Mouse (Mus musculus): ENCODE results near the gene Tnr. TPM values are rescaled to one million over a fixed set of nuclear protein-coding genes. Genes with fewer than 3 reads are reported as not detected.

The Tnr gene
- total and polyA plus RNA-seq, 3 experiments = 0.01 TPM; not detected in 2

GRCm38 (mm10) chr1:159729270-159729669 is 205.7 kb downstream of the Tnr start:
- Histone ChIP-seq H3K27ac (ENCODE audit: control insufficient read depth, low read depth, low read length) (no peak overlapping the region), H3K36me3 (ENCODE audit: control insufficient read depth in 1 of 2, insufficient read depth in 2 of 2, low read length in 2 of 2) (no peaks in the 10 kb centered on the region), H3K4me1 (ENCODE audit: control insufficient read depth in 1 of 2, insufficient read depth in 2 of 2, low read length in 2 of 2) (no peaks in the 10 kb centered on the region), H3K9ac (ENCODE audit: control insufficient read depth, low read depth, low read length, poor library complexity, severe bottlenecking) (no peak overlapping the region), H3K9me3 (replicated peaks; ENCODE audit: insufficient read depth, low read length) (no peaks in the 10 kb centered on the region), H3K79me2 (ENCODE audit: control insufficient read depth, insufficient read depth, low read length, poor library complexity) (no peaks in the 10 kb centered on the region), H3K27me3 (ENCODE audit: control insufficient read depth in 1 of 2, insufficient read depth in 2 of 2, low read length in 2 of 2) (no peaks in the 10 kb centered on the region), H3K4me3 (ENCODE audit: control insufficient read depth in 1 of 2, insufficient read depth in 1 of 2, low read depth in 2 of 2, low read length in 2 of 2) (no peak overlapping the region)
- TF ChIP-seq BHLHE40 (IDR thresholded peaks at IDR 0.05; ENCODE audit: borderline replicate concordance, low read depth, low read length) = no peak
- no peak for TF ChIP-seq USF2 (IDR thresholded peaks at IDR 0.05; ENCODE audit: borderline replicate concordance in 1 of 2, insufficient read depth in 1 of 2, low read depth in 1 of 2, low read length in 2 of 2)
- TF ChIP-seq E2F4 (IDR thresholded peaks at IDR 0.05; ENCODE audit: borderline replicate concordance, low read depth, low read length) = no peak
- no peak for TF ChIP-seq USF1 (IDR thresholded peaks at IDR 0.05; ENCODE audit: low read depth, low read length)
- no peak for TF ChIP-seq MEF2A (IDR thresholded peaks at IDR 0.05; ENCODE audit: extremely low read depth, insufficient replicate concordance, low read depth, low read length, poor library complexity, severe bottlenecking)
- no peak for TF ChIP-seq CTCF (IDR thresholded peaks at IDR 0.05 in 2 of 3, conservative IDR thresholded peaks at IDR 0.05 in 1 of 3; ENCODE audit: control insufficient read depth in 1 of 3, insufficient read depth in 1 of 3, low read depth in 2 of 3, low read length in 3 of 3, poor library complexity in 1 of 3, severe bottlenecking in 1 of 3)
- TF ChIP-seq HCFC1 (IDR thresholded peaks at IDR 0.05; ENCODE audit: low read depth, low read length) = no peak
- TF ChIP-seq CHD2 (IDR thresholded peaks at IDR 0.05; ENCODE audit: low read length) = no peak
- TF ChIP-seq ZMIZ1 (IDR thresholded peaks at IDR 0.05; ENCODE audit: low read depth, low read length) = no peak
- no peak for TF ChIP-seq POLR2AphosphoS5 (IDR thresholded peaks at IDR 0.05; ENCODE audit: borderline replicate concordance, low read depth, low read length)
- TF ChIP-seq ETS1 (IDR thresholded peaks at IDR 0.05; ENCODE audit: low read depth, low read length) = no peak
- TF ChIP-seq POLR2AphosphoS2 (IDR thresholded peaks at IDR 0.05; ENCODE audit: low read length) = no peak
- no peak for TF ChIP-seq GATA1 (IDR thresholded peaks at IDR 0.05; ENCODE audit: low read depth, low read length)
- TF ChIP-seq MAX (IDR thresholded peaks at IDR 0.05; ENCODE audit: low read length) = no peak
- no peak for TF ChIP-seq JUND (IDR thresholded peaks at IDR 0.05; ENCODE audit: low read depth, low read length)
- TF ChIP-seq NELFE (IDR thresholded peaks at IDR 0.05; ENCODE audit: low read depth, low read length) = no peak
- DNase-seq (ENCODE audit: low read depth, low spot score) = no peak

DNA sequence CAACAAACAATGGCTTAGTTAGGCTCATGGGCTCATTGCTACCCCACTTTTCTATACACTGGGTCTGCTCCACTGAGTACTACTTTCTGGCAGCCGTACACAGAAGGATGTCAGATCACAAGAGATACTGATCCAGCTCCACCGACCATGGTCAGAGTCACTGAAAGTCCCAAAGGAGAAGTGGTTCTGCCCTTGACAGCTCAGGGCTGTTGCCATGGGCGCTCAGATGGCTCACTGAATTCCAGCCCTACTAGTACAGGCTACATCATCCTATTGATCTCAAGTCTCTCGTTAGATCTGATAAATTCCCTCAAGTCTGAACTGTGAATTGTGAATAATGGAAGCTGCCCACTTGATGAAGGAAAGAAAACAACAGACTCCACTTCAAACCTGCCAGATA is 207.3 kb downstream of the Tnr start:
- no peak for DNase-seq (ENCODE audit: low read depth, low spot score)
- Histone ChIP-seq H3K4me1 (ENCODE audit: control insufficient read depth in 1 of 2, insufficient read depth in 2 of 2, low read length in 2 of 2) (no peaks in the 10 kb centered on the region), H3K27ac (ENCODE audit: control insufficient read depth, low read depth, low read length) (no peak overlapping the region), H3K36me3 (ENCODE audit: control insufficient read depth in 1 of 2, insufficient read depth in 2 of 2, low read length in 2 of 2) (no peaks in the 10 kb centered on the region), H3K9ac (ENCODE audit: control insufficient read depth, low read depth, low read length, poor library complexity, severe bottlenecking) (no peak overlapping the region), H3K4me3 (ENCODE audit: control insufficient read depth in 1 of 2, insufficient read depth in 1 of 2, low read depth in 2 of 2, low read length in 2 of 2) (no peak overlapping the region), H3K27me3 (ENCODE audit: control insufficient read depth in 1 of 2, insufficient read depth in 2 of 2, low read length in 2 of 2) (no peaks in the 10 kb centered on the region), H3K79me2 (ENCODE audit: control insufficient read depth, insufficient read depth, low read length, poor library complexity) (no peaks in the 10 kb centered on the region), H3K9me3 (replicated peaks; ENCODE audit: insufficient read depth, low read length) (no peaks in the 10 kb centered on the region)
- TF ChIP-seq UBTF (IDR thresholded peaks at IDR 0.05; ENCODE audit: borderline replicate concordance, insufficient read depth, low read depth, low read length) (no peak), HCFC1 (IDR thresholded peaks at IDR 0.05; ENCODE audit: low read depth, low read length) (no peak), RCOR1 (IDR thresholded peaks at IDR 0.05; ENCODE audit: low read depth, low read length) (no peak), TAL1 (IDR thresholded peaks at IDR 0.05; ENCODE audit: low read length) (no peak), ZNF384 (IDR thresholded peaks at IDR 0.05; ENCODE audit: low read depth, low read length) (no peak), MAX (IDR thresholded peaks at IDR 0.05; ENCODE audit: low read length) (no peak)
